Mouse (Mus musculus) olfactory bulb, adult 2 months (tissue): ENCODE data around the gene Nsg2. TPM values are rescaled to one million over a fixed set of nuclear protein-coding genes. Genes with fewer than 3 reads are reported as not detected.

Source experiments
- H3K27ac ChIP-seq: fragments of 200-500 bp; 2 replicates; pipeline ENCODE4 v1.5.1; 2012; ENCODE audit warnings: low read depth, low read length; ENCODE audit not compliant: insufficient read depth
- H3K4me1 ChIP-seq: fragments of 200-500 bp; 2 replicates; pipeline ENCODE4 v1.6.1; 2012; ENCODE audit warnings: low read length; ENCODE audit not compliant: control insufficient read depth, insufficient read depth
- H3K4me3 ChIP-seq: fragments of 200-500 bp; 2 replicates; pipeline ENCODE4 v1.5.1; 2012; ENCODE audit warnings: mild to moderate bottlenecking, low read depth, low read length, moderate library complexity; ENCODE audit not compliant: insufficient read depth
- CTCF ChIP-seq: fragments of 200-500 bp; IDR thresholded peaks from 2 replicates; pipeline ENCODE4 v1.5.1; 2012; ENCODE audit warnings: low read depth, mild to moderate bottlenecking, low read length, moderate library complexity; ENCODE audit not compliant: insufficient read depth
- POLR2A ChIP-seq: fragments of 200-500 bp; IDR thresholded peaks from 2 replicates; pipeline ENCODE4 v1.6.1; 2012; ENCODE audit warnings: mild to moderate bottlenecking, low read depth, low read length, moderate library complexity; ENCODE audit not compliant: insufficient read depth
- whole genome bisulfite sequencing: fragments of 180-500 bp; shearing (Covaris S2); methylation state at CpG from one replicate; pipeline ENCODE4 v1.1.7; 2018; 5-methylcytosine and 5-hydroxymethylcytosine counted together
- polyA plus RNA-seq: library from polyadenylated mRNA; stranded (reverse); fragments of >200 nt; gene quantifications from 2 replicates; pipeline ENCODE4 v1.2.4, GENCODE M21; 2012; ENCODE audit warnings: low replicate concordance; ENCODE audit not compliant: missing spikeins, insufficient read depth, insufficient read length

The Nsg2 gene
- polyA plus RNA-seq, 1 experiment: 450 TPM

- H3K27ac ChIP-seq: no peak overlapping the region
- 79% methylated on average over 8 of the region's 8 CpGs for whole genome bisulfite sequencing
- TF ChIP-seq CTCF (no peak), POLR2A (no peak)
- no peak overlapping the region for H3K4me3 ChIP-seq
- H3K4me1 ChIP-seq: peaks cover 20% of the 10 kb centered on the region
These were observed 108.2 kb downstream of the Nsg2 start for GRCm38 (mm10) chr11:32108441-32108840.

Other genes starting within 250 kb of the Nsg2 start
- not detected in 2 replicates for gene Cpeb4, start 128.3 kb upstream of the Nsg2 start, polyA plus RNA-seq
- gene 4930524B15Rik, start 34.9 kb upstream of the Nsg2 start, polyA plus RNA-seq: not detected in 2 replicates
- gene Il9r, start 199.8 kb downstream of the Nsg2 start, polyA plus RNA-seq: not detected in 2 replicates
- gene Snrnp25, start 205.0 kb downstream of the Nsg2 start, polyA plus RNA-seq: not detected in 2 replicates
- gene Rhbdf1, start 221.8 kb downstream of the Nsg2 start, polyA plus RNA-seq: not detected in 2 replicates
- not detected in 2 replicates for gene Mpg, start 226.0 kb downstream of the Nsg2 start, polyA plus RNA-seq